Mouse (Mus musculus) heart, embryonic 11.5 days (tissue): Measurements from ENCODE around the gene Tmem183a. TPM values are rescaled to one million over a fixed set of nuclear protein-coding genes. Genes with fewer than 3 reads are reported as not detected.

Source experiments
- ATAC-seq: fragments of 200-750 bp; cut with Nextera tagmentation; replicated peaks from 2 replicates; pipeline ENCODE4 v1.8.0; 2017; ENCODE audit warnings: moderate library complexity; ENCODE audit not compliant: insufficient number of reproducible peaks, low FRiP score, low TSS enrichment
- H3K27ac ChIP-seq: fragments of 300-500 bp; sonication (generic); 2 replicates; pipeline ENCODE4 v1.5.1; 2014; ENCODE audit warnings: mild to moderate bottlenecking, low read depth, low read length
- H3K27me3 ChIP-seq: fragments of 300-500 bp; sonication (generic); 2 replicates; pipeline ENCODE4 v1.6.1; 2014; ENCODE audit warnings: mild to moderate bottlenecking, low read length, mixed read lengths; ENCODE audit not compliant: control insufficient read depth, insufficient read depth
- H3K36me3 ChIP-seq: fragments of 300-500 bp; sonication (generic); 2 replicates; pipeline ENCODE4 v1.6.1; 2014; ENCODE audit warnings: mild to moderate bottlenecking, low read length, moderate library complexity, mixed read lengths; ENCODE audit not compliant: control insufficient read depth, insufficient read depth
- H3K4me1 ChIP-seq: fragments of 300-500 bp; sonication (generic); 2 replicates; pipeline ENCODE4 v1.6.1; 2014; ENCODE audit warnings: low read length; ENCODE audit not compliant: control insufficient read depth, insufficient read depth
- H3K4me2 ChIP-seq: fragments of 300-500 bp; sonication (generic); 2 replicates; pipeline ENCODE4 v1.6.1; 2014; ENCODE audit warnings: mild to moderate bottlenecking, moderate library complexity
- H3K4me3 ChIP-seq: fragments of 300-500 bp; sonication (generic); 2 replicates; pipeline ENCODE4 v1.5.1; 2014; ENCODE audit warnings: low read depth, low read length
- H3K9ac ChIP-seq: fragments of 300-500 bp; sonication (generic); 2 replicates; pipeline ENCODE4 v1.6.1; 2014; ENCODE audit warnings: mild to moderate bottlenecking, low read depth, low read length, moderate library complexity
- H3K9me3 ChIP-seq: fragments of 300-500 bp; sonication (generic); replicated peaks from 2 replicates; pipeline ENCODE4 v1.6.1; 2016; ENCODE audit warnings: low read length; ENCODE audit not compliant: control insufficient read depth
- WGBS: fragments of 180-500 bp; shearing (Covaris S2); extraction: QIAGEN DNeasy Blood & Tissue Kit; methylation state at CpG from one replicate; pipeline ENCODE4 v1.1.7; 2014; ENCODE audit not compliant: insufficient replicate concordance; 5-methylcytosine and 5-hydroxymethylcytosine counted together
- polyA plus RNA-seq: library from polyadenylated mRNA; unstranded; fragments of >200 nt; fragmentation: Nextera tagmentation; extraction: Ambion mirVana; gene quantifications from 2 replicates; pipeline ENCODE4 v1.2.1, GENCODE M21; 2014

Gene Tmem183a
- polyA plus RNA-seq, 1 experiment from 2014 or later: 78.8 TPM

- peak overlapping the region; percentile 84 for H3K4me2 ChIP-seq
- H3K27ac ChIP-seq: peak overlapping the region; percentile 71
- no peaks in the 10 kb centered on the region for H3K9me3 ChIP-seq
- peak overlapping the region; percentile 93 for H3K9ac ChIP-seq
- H3K4me1 ChIP-seq: peaks cover 3% of the 10 kb centered on the region; the same call in 1 of the 2 replicates
- 1% methylated on average over 43 of the region's 44 CpGs for WGBS
- peaks cover 10% of the 10 kb centered on the region for H3K36me3 ChIP-seq
- no peaks in the 10 kb centered on the region for H3K27me3 ChIP-seq
- peak overlapping the region; percentile 93 for H3K4me3 ChIP-seq
- ATAC-seq: peak; percentile 85
Observed at GRCm38 (mm10) chr1:134361195-134361856, 453 bp downstream of the Tmem183a start.

- H3K4me2 ChIP-seq: peak overlapping the region; percentile 84
- no peaks in the 10 kb centered on the region for H3K27me3 ChIP-seq
- WGBS: 72% methylated on average over 7 of the region's 7 CpGs
Observed at GRCm38 (mm10) chr1:134360656-134361055, 1.1 kb downstream of the Tmem183a start.

GRCm38 (mm10) chr1:134357461-134357860 lies 4.3 kb downstream of the Tmem183a start:
- H3K36me3 ChIP-seq: peaks cover 21% of the 10 kb centered on the region
- WGBS: 84% methylated on average over 4 of the region's 4 CpGs
- no peak for ATAC-seq

More at GRCm38 (mm10) chr1:134360656-134361055, 1.1 kb downstream of the Tmem183a start:
- no peaks in the 10 kb centered on the region for H3K9me3 ChIP-seq
- H3K36me3 ChIP-seq: peaks cover 13% of the 10 kb centered on the region
- H3K4me3 ChIP-seq: peak overlapping the region; percentile 93
- H3K9ac ChIP-seq: peak overlapping the region; percentile 93
- H3K4me1 ChIP-seq: peaks cover 3% of the 10 kb centered on the region; the same call in 1 of the 2 replicates
- ATAC-seq: no peak
- no peak overlapping the region for H3K27ac ChIP-seq

GRCm38 (mm10) chr1:134353326-134353725 lies 8.5 kb downstream of the Tmem183a start:
- 90% methylated on average over 2 of the region's 2 CpGs for WGBS
- ATAC-seq: no peak
- H3K27ac ChIP-seq: no peak overlapping the region
- no peaks in the 10 kb centered on the region for H3K9me3 ChIP-seq
- no peak overlapping the region for H3K4me3 ChIP-seq
- no peak overlapping the region for H3K4me2 ChIP-seq
- no peak overlapping the region for H3K9ac ChIP-seq
- peaks cover 24% of the 10 kb centered on the region for H3K36me3 ChIP-seq
- H3K27me3 ChIP-seq: no peaks in the 10 kb centered on the region
- H3K4me1 ChIP-seq: no peaks in the 10 kb centered on the region

More at GRCm38 (mm10) chr1:134357461-134357860, 4.3 kb downstream of the Tmem183a start:
- H3K27me3 ChIP-seq: no peaks in the 10 kb centered on the region
- no peaks in the 10 kb centered on the region for H3K9me3 ChIP-seq
- peaks cover 3% of the 10 kb centered on the region; the same call in 1 of the 2 replicates for H3K4me1 ChIP-seq
- no peak overlapping the region for H3K27ac ChIP-seq
- no peak overlapping the region for H3K9ac ChIP-seq
- no peak overlapping the region for H3K4me2 ChIP-seq
- no peak overlapping the region for H3K4me3 ChIP-seq

GRCm38 (mm10) chr1:134347791-134348190 lies 14.0 kb downstream of the Tmem183a start:
- 79% methylated on average over 9 of the region's 9 CpGs for WGBS
- Histone ChIP-seq H3K27ac (no peak overlapping the region), H3K4me2 (no peak overlapping the region), H3K36me3 (peaks cover 22% of the 10 kb centered on the region), H3K9ac (no peak overlapping the region), H3K27me3 (no peaks in the 10 kb centered on the region), H3K9me3 (no peaks in the 10 kb centered on the region), H3K4me1 (peaks cover 18% of the 10 kb centered on the region), H3K4me3 (no peak overlapping the region)
- no peak for ATAC-seq

GRCm38 (mm10) chr1:134345075-134345474 lies 16.7 kb downstream of the Tmem183a start:
- H3K9ac ChIP-seq: no peak overlapping the region
- 73% methylated on average over 4 of the region's 4 CpGs for WGBS
- no peak overlapping the region for H3K4me3 ChIP-seq
- H3K4me1 ChIP-seq: peaks cover 29% of the 10 kb centered on the region
- H3K27ac ChIP-seq: no peak overlapping the region
- ATAC-seq: no peak
- H3K27me3 ChIP-seq: no peaks in the 10 kb centered on the region
- H3K4me2 ChIP-seq: peak overlapping the region; percentile 95
- H3K36me3 ChIP-seq: peaks cover 11% of the 10 kb centered on the region
- no peaks in the 10 kb centered on the region for H3K9me3 ChIP-seq

- Histone ChIP-seq H3K27ac (peak overlapping the region; percentile 46; the same call in 1 of the 2 replicates), H3K4me2 (peak overlapping the region; percentile 95), H3K4me3 (peak overlapping the region; percentile 66), H3K36me3 (peaks cover 8% of the 10 kb centered on the region), H3K27me3 (no peaks in the 10 kb centered on the region), H3K4me1 (peaks cover 33% of the 10 kb centered on the region), H3K9me3 (no peaks in the 10 kb centered on the region), H3K9ac (peak overlapping the region; percentile 76)
- peak; percentile 96 for ATAC-seq
- WGBS: under 1% methylated on average over 51 of the region's 54 CpGs
Observed at GRCm38 (mm10) chr1:134344005-134344950, 17.5 kb downstream of the Tmem183a start.

GRCm38 (mm10) chr1:134343567-134343966 lies 18.2 kb downstream of the Tmem183a start:
- peak overlapping the region; percentile 66 for H3K4me3 ChIP-seq
- H3K27me3 ChIP-seq: no peaks in the 10 kb centered on the region
- 4% methylated on average over 2 of the region's 2 CpGs for WGBS
- peak overlapping the region; percentile 46; the same call in 1 of the 2 replicates for H3K27ac ChIP-seq
- H3K9ac ChIP-seq: peak overlapping the region; percentile 76
- peaks cover 35% of the 10 kb centered on the region for H3K4me1 ChIP-seq
- no peaks in the 10 kb centered on the region for H3K9me3 ChIP-seq
- peak overlapping the region; percentile 95 for H3K4me2 ChIP-seq
- no peak for ATAC-seq
- peaks cover 8% of the 10 kb centered on the region; the same call in 1 of the 2 replicates for H3K36me3 ChIP-seq
